Mouse (Mus musculus): ENCODE measurements around the gene Erlec1. TPM values are rescaled to one million over a fixed set of nuclear protein-coding genes. Genes with fewer than 3 reads are reported as not detected.

The Erlec1 gene
- polyA plus RNA-seq, 1 experiment: 32.4 TPM

Other genes starting within 250 kb of the Erlec1 start
- gene Psme4, start 182.6 kb downstream of the Erlec1 start, polyA plus RNA-seq (2012; rRNA removed): 31.4 and 36.4 TPM in 2 replicates
- 0.25 and 0.40 TPM in 2 replicates for gene Gpr75, start 69.0 kb downstream of the Erlec1 start, polyA plus RNA-seq (2012; rRNA removed)
- gene Asb3, start 68.9 kb downstream of the Erlec1 start, polyA plus RNA-seq (2012; rRNA removed): 12.0 and 13.8 TPM in 2 replicates
- 5.5 and 7.5 TPM in 2 replicates for gene Chac2, start 32.0 kb upstream of the Erlec1 start, polyA plus RNA-seq (2012; rRNA removed)
- gene Gm17332, start 228.1 kb upstream of the Erlec1 start, polyA plus RNA-seq (2012; rRNA removed): not detected in 2 replicates